Mouse (Mus musculus) stomach, postnatal 0 days (tissue): ENCODE measurements around the gene Scaf4. TPM values are rescaled to one million over a fixed set of nuclear protein-coding genes. Genes with fewer than 3 reads are reported as not detected.

ENCODE experiments used
- ATAC-seq: fragments of 200-750 bp; cut with Nextera tagmentation; 2 replicates; pipeline ENCODE4 v1.8.0; 2017; ENCODE audit not compliant: low FRiP score, low TSS enrichment
- DNase-seq: peaks from one replicate; pipeline ENCODE4 v3.0.0-alpha.2; 2016; ENCODE audit warnings: low spot score
- H3K27ac ChIP-seq: fragments of 300-500 bp; sonication (generic); replicated peaks from 2 replicates; pipeline ENCODE4 v1.5.1; 2014; ENCODE audit warnings: mild to moderate bottlenecking, control low read depth
- H3K27me3 ChIP-seq: fragments of 300-500 bp; sonication (generic); 2 replicates; pipeline ENCODE4 v1.6.1; 2014; ENCODE audit warnings: low read length; ENCODE audit not compliant: control insufficient read depth, insufficient read depth
- H3K36me3 ChIP-seq: fragments of 300-500 bp; sonication (generic); 2 replicates; pipeline ENCODE4 v1.6.1; 2014; ENCODE audit warnings: low read length, mixed read lengths; ENCODE audit not compliant: control insufficient read depth, insufficient read depth
- H3K4me1 ChIP-seq: fragments of 300-500 bp; sonication (generic); replicated peaks from 2 replicates; pipeline ENCODE4 v1.6.1; 2014; ENCODE audit warnings: antibody characterized with exemption; ENCODE audit not compliant: control insufficient read depth, insufficient read depth
- H3K4me2 ChIP-seq: fragments of 300-500 bp; sonication (generic); replicated peaks from 2 replicates; pipeline ENCODE4 v1.6.1; 2014; ENCODE audit warnings: low read depth, mild to moderate bottlenecking, control low read depth, moderate library complexity
- H3K4me3 ChIP-seq: fragments of 300-500 bp; sonication (generic); 2 replicates; pipeline ENCODE4 v1.5.1; 2014; ENCODE audit warnings: low read depth, low read length, control low read depth
- H3K9ac ChIP-seq: fragments of 300-500 bp; sonication (generic); 2 replicates; pipeline ENCODE4 v1.6.1; 2014; ENCODE audit warnings: mild to moderate bottlenecking, low read length, control low read depth, mixed read lengths
- H3K9me3 ChIP-seq: fragments of 300-500 bp; sonication (generic); 2 replicates; pipeline ENCODE4 v1.6.1; 2016; ENCODE audit warnings: low read length; ENCODE audit not compliant: control insufficient read depth
- CTCF ChIP-seq: IDR thresholded peaks from 2 replicates; pipeline ENCODE4 v1.5.1; 2016; ENCODE audit warnings: antibody characterized with exemption, low read depth, mild to moderate bottlenecking, moderate library complexity
- EP300 ChIP-seq: optimal IDR thresholded peaks from 2 replicates; pipeline ENCODE3; 2016; ENCODE audit warnings: antibody characterized with exemption
- WGBS: fragments of 180-500 bp; shearing (Covaris S2); extraction: QIAGEN DNeasy Blood & Tissue Kit; methylation state at CpG from one replicate; pipeline ENCODE4 v1.1.7; 2014; 5-methylcytosine and 5-hydroxymethylcytosine counted together
- polyA plus RNA-seq: library from polyadenylated mRNA; unstranded; fragments of >200 nt; fragmentation: Nextera tagmentation; extraction: Ambion mirVana; gene quantifications from 2 replicates; pipeline ENCODE4 v1.2.1, GENCODE M21; 2015

Gene Scaf4
- 8.3 and 9.8 TPM in 2 replicates for polyA plus RNA-seq

- Histone ChIP-seq H3K36me3 (no peaks in the 10 kb centered on the region), H3K4me3 (peak within 1 kb of the TSS; percentile 99), H3K27ac (peak within 1 kb of the TSS; percentile 97), H3K9ac (peak within 1 kb of the TSS; percentile 98), H3K27me3 (no peaks in the 10 kb centered on the region), H3K4me2 (peak within 1 kb of the TSS; percentile 82), H3K4me1 (no peaks in the 10 kb centered on the region; the same call in 1 of the 2 replicates), H3K9me3 (no peaks in the 10 kb centered on the region)
- TF ChIP-seq EP300 (no peak), CTCF (no peak)
- ATAC-seq (peak; percentile 98), DNase-seq (peak; percentile 96)
- under 1% methylated on average over 79 of the region's 123 CpGs for WGBS
Measured at GRCm38 (mm10) chr16:90283905-90284891, at the start of gene Scaf4. Scaf4 (minus strand) TSS chr16:90284503.

- ATAC-seq = no peak
- Histone ChIP-seq H3K4me2 (no peak overlapping the region), H3K4me1 (no peaks in the 10 kb centered on the region), H3K27me3 (no peaks in the 10 kb centered on the region), H3K9ac (no peak overlapping the region), H3K4me3 (no peak overlapping the region), H3K27ac (no peak overlapping the region), H3K9me3 (no peaks in the 10 kb centered on the region), H3K36me3 (no peaks in the 10 kb centered on the region)
- DNase-seq = no peak
- 64% methylated on average over 6 of the region's 6 CpGs for WGBS
- TF ChIP-seq EP300 (no peak), CTCF (no peak)
Measured at GRCm38 (mm10) chr16:90332553-90332952, 48.2 kb upstream of the Scaf4 start.

GRCm38 (mm10) chr16:90330979-90331378 lies 46.7 kb upstream of the Scaf4 start:
- no peak for TF ChIP-seq EP300
- TF ChIP-seq CTCF = no peak
- H3K4me2 ChIP-seq = no peak overlapping the region
- H3K4me3 ChIP-seq = no peak overlapping the region
- no peak overlapping the region for H3K9ac ChIP-seq
- no peaks in the 10 kb centered on the region for H3K4me1 ChIP-seq
- no peak overlapping the region for H3K27ac ChIP-seq
- no peaks in the 10 kb centered on the region for H3K36me3 ChIP-seq
- no peak for ATAC-seq
- no peaks in the 10 kb centered on the region for H3K27me3 ChIP-seq
- WGBS = 93% methylated on average over 6 of the region's 6 CpGs
- DNase-seq = no peak
- no peaks in the 10 kb centered on the region for H3K9me3 ChIP-seq

- no peak overlapping the region for H3K4me3 ChIP-seq
- H3K9me3 ChIP-seq = no peaks in the 10 kb centered on the region
- H3K4me1 ChIP-seq = no peaks in the 10 kb centered on the region
- ATAC-seq = no peak
- H3K9ac ChIP-seq = no peak overlapping the region
- TF ChIP-seq EP300 (no peak), CTCF (no peak)
- DNase-seq = no peak
- 44% methylated on average over 8 of the region's 8 CpGs for WGBS
- H3K27me3 ChIP-seq = no peaks in the 10 kb centered on the region
- H3K27ac ChIP-seq = no peak overlapping the region
- H3K4me2 ChIP-seq = no peak overlapping the region
- no peaks in the 10 kb centered on the region for H3K36me3 ChIP-seq
Measured at GRCm38 (mm10) chr16:90329511-90329910, 45.2 kb upstream of the Scaf4 start.

- Histone ChIP-seq H3K4me3 (no peak overlapping the region), H3K36me3 (no peaks in the 10 kb centered on the region), H3K27me3 (no peaks in the 10 kb centered on the region), H3K27ac (no peak overlapping the region), H3K9ac (no peak overlapping the region), H3K9me3 (no peaks in the 10 kb centered on the region), H3K4me2 (no peak overlapping the region), H3K4me1 (no peaks in the 10 kb centered on the region)
- ATAC-seq (peak; percentile 71), DNase-seq (peak; percentile 82)
- no peak for TF ChIP-seq EP300
- peak; percentile 97 for TF ChIP-seq CTCF
- WGBS = 26% methylated on average over 8 of the region's 8 CpGs
Measured at GRCm38 (mm10) chr16:90322850-90323528, 38.7 kb upstream of the Scaf4 start.
